Mouse (Mus musculus): ENCODE results near the gene Arnt2.
A peak's percentile ranks its signal among the peaks of the same experiment; 100 is the strongest.

Arnt2 gene

GRCm38 (mm10) chr7:84409896-84410521, at the start of gene Arnt2:
Arnt2 (minus strand) TSS chr7:84410176.
- no peak for DNase-seq (ENCODE audit: extremely low spot score, low read depth, low spot score)

- no peak for DNase-seq (ENCODE audit: extremely low spot score, low read depth, low spot score)
Observed at GRCm38 (mm10) chr7:84451681-84452080, 41.7 kb upstream of the Arnt2 start.

GRCm38 (mm10) chr7:84449066-84449465, 39.1 kb upstream of the Arnt2 start:
- no peak for DNase-seq (ENCODE audit: extremely low spot score, low read depth, low spot score)

- DNase-seq (ENCODE audit: extremely low spot score, low read depth, low spot score): no peak
Observed at GRCm38 (mm10) chr7:84448512-84448911, 38.5 kb upstream of the Arnt2 start.

GRCm38 (mm10) chr7:84447740-84448435, 37.9 kb upstream of the Arnt2 start:
- DNase-seq (ENCODE audit: extremely low spot score, low read depth, low spot score): no peak

GRCm38 (mm10) chr7:84447060-84447459, 37.1 kb upstream of the Arnt2 start:
- DNase-seq (ENCODE audit: extremely low spot score, low read depth, low spot score): peak; percentile 39

GRCm38 (mm10) chr7:84442343-84442911, 32.5 kb upstream of the Arnt2 start:
- DNase-seq (ENCODE audit: extremely low spot score, low read depth, low spot score): no peak

- no peak for DNase-seq (ENCODE audit: extremely low spot score, low read depth, low spot score)
Observed at GRCm38 (mm10) chr7:84439606-84440005, 29.6 kb upstream of the Arnt2 start.

- DNase-seq (ENCODE audit: extremely low spot score, low read depth, low spot score): no peak
Observed at GRCm38 (mm10) chr7:84434901-84435300, 24.9 kb upstream of the Arnt2 start.

GRCm38 (mm10) chr7:84432151-84432550, 22.2 kb upstream of the Arnt2 start:
- no peak for DNase-seq (ENCODE audit: extremely low spot score, low read depth, low spot score)

GRCm38 (mm10) chr7:84427221-84427620, 17.2 kb upstream of the Arnt2 start:
- no peak for DNase-seq (ENCODE audit: extremely low spot score, low read depth, low spot score)

GRCm38 (mm10) chr7:84424670-84425385, 14.9 kb upstream of the Arnt2 start:
- no peak for DNase-seq (ENCODE audit: extremely low spot score, low read depth, low spot score)

GRCm38 (mm10) chr7:84421753-84422152, 11.8 kb upstream of the Arnt2 start:
- no peak for DNase-seq (ENCODE audit: extremely low spot score, low read depth, low spot score)

GRCm38 (mm10) chr7:84421291-84421665, 11.3 kb upstream of the Arnt2 start:
- DNase-seq (ENCODE audit: extremely low spot score, low read depth, low spot score): no peak

GRCm38 (mm10) chr7:84420581-84421290, 10.8 kb upstream of the Arnt2 start:
- no peak for DNase-seq (ENCODE audit: extremely low spot score, low read depth, low spot score)

GRCm38 (mm10) chr7:84417441-84417840, 7.5 kb upstream of the Arnt2 start:
- DNase-seq (ENCODE audit: extremely low spot score, low read depth, low spot score): no peak

GRCm38 (mm10) chr7:84412570-84412969, 2.6 kb upstream of the Arnt2 start:
- DNase-seq (ENCODE audit: extremely low spot score, low read depth, low spot score): no peak

GRCm38 (mm10) chr7:84409241-84409895, 608 bp downstream of the Arnt2 start:
- no peak for DNase-seq (ENCODE audit: extremely low spot score, low read depth, low spot score)

GRCm38 (mm10) chr7:84408282-84408681, 1.7 kb downstream of the Arnt2 start:
- DNase-seq (ENCODE audit: extremely low spot score, low read depth, low spot score): no peak

- DNase-seq (ENCODE audit: extremely low spot score, low read depth, low spot score): no peak
Observed at GRCm38 (mm10) chr7:84403371-84403770, 6.6 kb downstream of the Arnt2 start.
